Mouse (Mus musculus) adrenal gland, adult 18-20 months (tissue): Measurements from ENCODE around the gene Gm20695. TPM values are rescaled to one million over a fixed set of nuclear protein-coding genes. Genes with fewer than 3 reads are reported as not detected.
A peak's percentile ranks its signal among the peaks of the same experiment; 100 is the strongest.

Experiments
- DNase-seq, 2 experiments: peaks; one replicate each; pipeline ENCODE4 v3.0.0; 2021 to 2022; ENCODE audit warnings: low spot score in 2 of 2
- long read RNA-seq, 2 experiments: library from polyadenylated mRNA; stranded (forward); transcript quantifications; one replicate each; pipeline ENCODE4 v2.0.0; 2021
- total RNA-seq, 2 experiments: library from RNA; stranded (reverse); gene quantifications; 1 replicate in 1 of 2; 2 replicates in 1 of 2; pipeline ENCODE4 v1.2.3; 2021

The Gm20695 gene
- total RNA-seq, result 1 to 10 TPM; 1.1 to 1.4 TPM
- long read RNA-seq, experiment 1, partial matches to known transcripts, result 0 of 1 reads
- long read RNA-seq, experiment 1, other reads (novel, unspliced or antisense), result 1 of 1 reads
- long read RNA-seq, experiment 2, partial matches to known transcripts, result 0 of 1 reads
- long read RNA-seq, experiment 2, other reads (novel, unspliced or antisense), result 1 of 1 reads

DNA sequence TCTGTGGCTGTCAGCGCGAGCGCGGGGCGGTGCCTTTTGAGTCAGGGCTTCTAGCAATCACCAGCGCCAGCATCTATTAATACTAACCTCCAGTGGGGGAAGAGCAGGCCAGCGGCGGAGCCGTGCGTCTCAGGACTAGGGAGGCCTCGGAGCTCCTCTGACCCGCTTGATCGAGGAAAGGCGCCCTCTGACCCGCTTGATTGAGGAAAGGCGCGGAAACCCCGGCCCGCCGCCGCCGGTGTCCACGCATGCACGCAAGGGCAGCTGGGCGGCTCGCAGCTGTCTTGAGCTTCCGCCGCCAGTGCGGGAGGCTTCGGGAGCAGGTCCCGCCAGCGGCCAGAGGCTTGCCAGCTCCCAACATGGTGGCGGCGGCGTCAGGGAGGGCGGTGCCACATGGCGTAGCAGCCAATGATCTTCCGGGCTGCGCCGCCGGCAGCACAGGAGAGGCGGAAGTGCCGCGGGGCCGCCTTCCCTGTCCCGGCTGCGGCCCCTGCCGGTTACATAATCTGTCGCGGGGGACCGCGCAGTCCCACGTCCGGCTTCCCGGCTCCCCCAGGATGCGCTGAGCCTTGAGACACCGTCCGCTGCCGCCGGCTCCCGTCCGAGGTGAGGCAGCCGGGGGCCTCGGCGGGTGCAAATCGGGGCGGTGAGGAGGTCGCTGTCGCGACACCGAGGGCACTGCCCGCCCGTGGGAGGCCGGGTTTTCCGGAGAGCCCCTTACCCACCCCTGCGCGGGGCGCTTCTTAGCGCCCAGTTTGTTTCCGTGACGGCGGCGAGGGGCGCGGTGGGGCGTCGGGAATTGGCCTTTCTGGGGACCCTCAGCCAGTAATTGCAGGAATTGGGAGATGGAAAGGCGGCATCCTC is at the start of gene Gm20695, which contains the start of gene Zfp597:
Gene Gm20695, plus strand, starts transcription at position 448 of the 864 bp plus-strand sequence.
Gene Zfp597, minus strand, starts transcription at position 361 of the 864 bp plus-strand sequence.
- peak; percentile 94 for DNase-seq

DNA sequence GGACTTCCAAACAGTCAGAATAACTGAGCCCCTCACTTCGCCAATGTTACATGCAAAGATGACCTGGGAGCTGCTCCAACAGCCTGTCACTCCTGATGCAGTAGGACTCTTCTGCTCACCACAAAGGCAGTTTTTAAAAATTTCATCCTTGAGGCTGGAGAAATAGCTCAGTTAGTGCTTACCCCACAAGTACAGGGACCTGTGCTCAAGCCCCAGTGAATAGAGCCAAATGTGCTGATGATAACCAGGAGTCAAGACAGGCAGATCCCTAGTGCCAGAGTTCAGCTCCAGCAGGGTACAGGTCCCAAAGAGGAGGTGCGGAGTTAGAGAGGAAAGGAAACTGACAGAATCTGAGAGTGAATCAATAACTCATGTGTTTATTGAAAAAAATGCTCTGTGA is 49.0 kb upstream of the Gm20695 start:
- no peak for DNase-seq

DNA sequence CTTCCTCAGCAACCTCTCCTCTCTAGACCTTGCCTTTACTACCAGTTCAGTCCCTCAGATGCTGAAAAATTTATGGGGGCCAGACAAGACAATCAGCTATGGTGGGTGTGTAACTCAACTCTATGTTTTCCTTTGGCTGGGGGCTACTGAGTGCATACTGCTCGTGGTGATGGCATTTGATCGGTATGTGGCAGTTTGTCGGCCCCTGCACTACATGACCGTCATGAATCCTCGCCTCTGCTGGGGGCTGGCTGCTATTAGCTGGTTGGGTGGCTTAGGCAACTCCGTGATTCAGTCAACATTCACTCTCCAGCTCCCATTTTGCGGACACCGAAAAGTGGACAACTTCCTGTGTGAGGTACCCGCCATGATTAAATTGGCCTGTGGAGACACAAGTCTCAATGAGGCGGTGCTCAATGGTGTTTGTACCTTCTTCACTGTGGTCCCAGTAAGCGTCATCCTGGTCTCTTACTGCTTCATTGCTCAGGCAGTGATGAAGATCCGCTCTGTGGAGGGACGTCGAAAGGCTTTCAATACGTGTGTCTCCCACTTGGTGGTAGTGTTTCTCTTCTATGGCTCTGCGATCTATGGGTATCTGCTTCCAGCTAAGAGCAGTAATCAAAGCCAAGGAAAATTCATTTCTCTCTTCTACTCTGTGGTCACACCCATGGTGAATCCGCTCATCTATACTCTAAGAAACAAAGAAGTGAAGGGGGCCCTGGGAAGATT is 45.1 kb upstream of the Gm20695 start:
- no peak for DNase-seq

DNA sequence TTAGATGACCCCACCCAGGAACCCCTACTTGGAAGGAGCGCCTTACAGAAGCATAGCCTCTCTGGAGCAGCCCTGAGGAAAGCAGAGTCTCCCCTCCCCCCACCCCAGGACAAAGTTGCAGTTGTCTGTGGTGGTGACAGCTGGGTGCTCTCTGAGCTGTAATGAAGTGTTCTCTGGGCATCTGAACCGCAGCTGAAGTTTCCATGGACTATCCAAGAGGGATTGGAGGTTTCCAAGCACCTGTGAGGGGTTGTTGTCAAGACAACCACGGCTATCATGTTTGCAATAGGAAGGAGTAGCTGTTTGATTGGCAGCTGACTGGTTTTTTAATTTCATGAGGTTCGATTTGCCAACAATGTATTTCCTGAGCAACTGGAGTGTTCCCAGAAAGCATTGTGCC is 41.5 kb upstream of the Gm20695 start:
- no peak for DNase-seq

DNA sequence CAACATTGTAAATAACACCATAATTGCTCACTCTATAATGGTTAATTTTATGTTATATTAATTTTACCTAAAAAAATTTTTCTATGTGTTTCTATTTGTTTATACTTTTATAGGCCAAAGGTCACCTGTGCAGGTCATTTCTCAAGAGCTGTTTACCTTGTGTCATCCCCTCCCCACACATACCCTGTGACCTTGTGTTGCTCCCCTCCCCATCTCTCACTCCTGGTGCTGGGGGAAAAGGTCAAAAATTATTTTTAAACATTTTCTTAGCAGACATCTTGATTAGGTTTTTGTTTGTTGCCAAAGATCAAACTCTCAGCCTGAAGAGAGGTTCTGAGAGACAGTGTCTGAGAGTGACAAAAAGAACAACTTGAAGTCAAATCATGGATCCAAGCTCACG is 40.7 kb upstream of the Gm20695 start:
- DNase-seq, result no peak

DNA sequence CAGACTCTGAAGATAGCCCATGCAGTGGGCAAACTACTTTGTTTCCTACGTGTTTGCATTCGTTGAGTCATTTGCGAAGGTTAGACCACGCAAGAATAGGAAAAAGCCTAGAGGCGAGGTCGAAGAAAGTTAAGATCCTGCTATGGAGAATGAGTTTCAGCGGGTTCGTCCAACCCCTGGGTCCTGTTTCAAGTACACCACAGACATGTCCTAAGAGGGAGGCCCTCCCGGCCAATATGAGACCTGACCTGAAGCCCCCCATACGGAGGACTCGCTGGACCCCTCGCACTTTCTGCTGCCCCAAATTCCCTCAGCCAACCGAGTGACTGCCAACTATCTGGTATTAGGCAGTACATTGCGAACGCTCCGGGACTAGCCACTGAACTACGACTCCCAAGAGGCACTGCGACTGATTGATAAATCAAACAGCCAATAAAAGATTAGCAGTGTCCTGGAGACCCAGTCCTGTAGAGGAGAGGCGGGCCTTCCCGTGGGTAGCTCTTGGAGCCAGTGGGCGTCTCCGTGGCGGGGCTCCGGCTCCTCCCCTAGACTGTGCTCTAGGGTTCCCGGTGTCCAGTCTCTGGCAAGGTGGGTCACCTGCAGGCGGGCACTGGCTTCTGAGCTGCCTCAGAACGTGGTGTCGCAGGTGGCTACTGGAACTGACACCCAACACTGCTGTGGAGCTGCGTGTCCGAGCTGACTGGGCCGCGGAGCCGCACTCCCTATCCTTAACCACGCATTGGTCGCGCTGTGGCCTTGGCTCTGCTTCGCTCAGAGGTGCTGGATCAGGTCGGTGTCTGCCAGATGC is 37.5 kb upstream of the Gm20695 start, which contains the start of gene Zfp174:
Gene Zfp174, plus strand, starts transcription at position 558 of the 808 bp plus-strand sequence.
- peak; percentile 83 to 91 for DNase-seq

DNA sequence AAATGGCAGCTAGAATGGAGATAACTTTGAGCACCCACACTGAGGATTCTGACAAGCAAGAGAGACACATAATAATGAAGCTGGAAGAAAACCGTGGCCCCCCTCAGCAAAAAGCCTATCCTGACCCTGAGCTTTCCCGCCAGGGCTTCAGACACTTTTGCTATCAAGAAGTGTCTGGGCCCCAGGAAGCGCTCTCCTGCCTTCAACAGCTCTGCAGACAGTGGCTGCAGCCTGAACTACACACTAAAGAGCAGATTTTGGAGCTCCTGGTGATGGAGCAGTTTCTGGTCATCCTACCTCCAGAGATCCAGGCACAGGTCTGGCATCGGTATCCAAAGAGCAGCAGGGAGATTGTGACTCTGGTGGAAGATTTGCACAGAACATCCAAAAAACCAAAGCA is 36.6 kb upstream of the Gm20695 start:
- DNase-seq, result no peak

DNA sequence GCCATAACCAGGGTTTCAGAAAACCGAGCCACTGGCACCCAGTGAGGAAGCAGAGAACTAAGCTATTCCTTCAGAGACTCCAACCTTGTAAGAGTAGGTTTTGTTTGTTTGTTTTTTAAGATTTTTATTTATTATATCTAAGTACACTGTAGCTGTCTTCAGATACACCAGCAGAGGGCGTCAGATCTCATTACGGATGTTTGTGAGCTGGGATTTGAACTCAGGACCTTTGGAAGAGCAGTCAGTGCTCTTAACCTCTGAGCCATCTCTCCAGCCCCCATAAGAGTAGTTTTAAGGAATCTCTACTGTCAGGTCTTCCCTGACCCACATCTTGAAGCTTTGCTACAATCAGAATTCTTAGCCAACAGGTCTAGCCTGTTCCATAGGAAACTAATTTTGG is 36.0 kb upstream of the Gm20695 start:
- no peak for DNase-seq

DNA sequence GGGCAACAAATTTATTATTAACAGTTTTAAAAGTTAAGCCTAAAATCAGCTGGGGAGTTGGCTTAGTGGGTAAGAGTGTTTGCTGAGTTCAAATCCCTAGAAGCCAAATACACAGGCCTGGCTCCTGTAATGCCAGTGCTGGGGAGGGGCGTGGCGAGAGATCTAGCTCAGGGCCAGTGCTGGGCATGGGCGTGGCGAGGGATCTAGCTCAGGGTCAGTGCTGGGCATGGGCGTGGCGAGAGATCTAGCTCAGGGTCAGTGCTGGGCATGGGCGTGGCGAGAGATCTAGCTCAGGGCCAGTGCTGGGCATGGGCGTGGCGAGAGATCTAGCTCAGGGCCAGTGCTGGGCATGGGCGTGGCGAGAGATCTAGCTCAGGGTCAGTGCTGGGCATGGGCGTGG is 33.1 kb upstream of the Gm20695 start:
- DNase-seq, result peak in 1 of 2 experiments; percentile 57

DNA sequence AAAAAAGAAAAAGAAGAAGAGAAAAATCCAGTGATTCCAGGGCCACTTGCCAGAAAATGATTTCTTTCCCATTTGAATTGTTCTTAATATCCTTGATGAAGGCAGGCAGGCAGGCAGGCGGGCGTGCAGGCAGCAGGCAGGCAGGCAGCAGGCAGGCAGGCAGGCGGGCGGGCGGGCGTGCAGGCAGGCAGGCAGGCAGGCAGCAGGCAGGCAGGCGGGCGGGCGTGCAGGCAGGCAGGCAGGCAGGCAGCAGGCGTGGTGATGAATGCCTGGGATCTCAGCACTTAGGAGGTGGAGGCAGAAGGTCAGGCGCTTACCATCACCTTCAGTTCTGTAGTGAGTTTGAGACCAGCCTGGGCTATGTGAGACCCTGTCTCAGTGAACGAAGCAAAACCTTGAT is 31.9 kb upstream of the Gm20695 start:
- DNase-seq, result no peak

DNA sequence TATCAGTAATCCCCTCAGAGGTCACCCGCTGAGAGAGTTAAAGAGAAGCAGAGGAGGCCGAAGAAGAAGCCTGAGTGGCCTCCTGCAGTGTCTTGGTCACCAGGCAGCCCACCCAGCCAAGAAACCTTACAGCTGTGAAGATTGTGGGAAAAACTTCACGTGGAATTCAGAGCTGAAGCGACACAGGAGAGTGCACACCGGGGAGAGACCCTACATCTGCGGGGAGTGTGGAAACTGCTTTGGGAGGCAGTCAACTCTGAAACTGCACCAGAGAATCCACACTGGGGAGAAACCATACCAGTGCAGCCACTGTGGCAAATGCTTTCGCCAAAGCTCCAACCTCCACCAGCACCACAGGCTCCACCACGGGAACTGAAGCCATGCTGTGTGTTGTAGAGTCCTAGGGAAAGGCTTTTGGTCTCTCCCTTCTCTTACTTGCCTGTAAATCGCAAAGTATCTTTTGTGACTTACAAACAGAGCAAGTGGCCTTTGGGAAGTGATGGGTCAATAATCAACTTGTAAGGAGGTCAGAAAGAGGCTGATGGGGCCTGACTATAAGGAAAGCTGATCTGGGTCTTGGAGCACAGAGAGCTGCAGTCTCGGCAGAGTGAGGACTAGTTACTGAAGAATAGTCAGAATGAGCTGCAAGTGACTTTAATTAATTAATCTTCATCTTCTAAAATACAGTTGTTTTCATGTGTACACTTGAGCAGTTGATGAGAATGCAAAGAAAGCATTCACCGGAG is 29.8 kb upstream of the Gm20695 start:
- DNase-seq, result no peak

DNA sequence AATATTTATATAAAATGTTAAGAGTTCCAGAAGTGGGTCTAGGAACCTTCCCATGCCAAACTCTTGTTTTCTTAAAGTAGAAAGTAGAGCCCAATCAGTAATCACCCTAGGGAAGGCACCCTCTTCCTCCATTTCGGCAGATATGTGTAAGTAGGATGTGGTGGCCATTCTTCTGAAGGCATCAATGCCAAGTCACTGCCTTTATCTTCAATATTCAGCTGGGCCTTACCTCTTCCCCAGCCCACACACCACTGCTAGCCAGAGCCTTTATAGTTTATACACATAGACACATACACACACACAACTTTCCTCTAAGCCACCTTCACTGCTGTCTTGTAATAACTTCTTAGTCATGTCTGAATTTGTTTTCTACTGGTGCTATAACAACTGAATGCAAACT is 28.7 kb upstream of the Gm20695 start:
- no peak for DNase-seq

DNA sequence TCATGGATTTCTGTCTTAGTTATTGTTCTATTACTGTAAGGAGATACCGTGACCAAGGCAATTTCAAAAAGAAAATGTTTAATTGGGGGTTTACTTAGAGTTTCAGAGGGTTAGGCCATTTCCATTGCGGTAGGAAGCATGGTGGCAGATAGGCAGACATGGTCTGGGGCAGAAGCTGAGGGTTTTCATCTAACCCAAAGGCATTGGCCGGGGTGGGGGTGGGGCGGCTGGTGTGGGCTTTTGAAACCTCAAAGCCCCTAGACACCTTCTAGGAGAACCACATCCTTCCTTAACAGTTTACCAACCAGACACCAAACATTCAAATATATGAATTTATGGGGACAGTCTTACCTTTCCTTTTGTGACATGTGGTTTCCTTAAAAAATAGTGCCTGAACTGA is 25.2 kb upstream of the Gm20695 start:
- DNase-seq, result no peak

DNA sequence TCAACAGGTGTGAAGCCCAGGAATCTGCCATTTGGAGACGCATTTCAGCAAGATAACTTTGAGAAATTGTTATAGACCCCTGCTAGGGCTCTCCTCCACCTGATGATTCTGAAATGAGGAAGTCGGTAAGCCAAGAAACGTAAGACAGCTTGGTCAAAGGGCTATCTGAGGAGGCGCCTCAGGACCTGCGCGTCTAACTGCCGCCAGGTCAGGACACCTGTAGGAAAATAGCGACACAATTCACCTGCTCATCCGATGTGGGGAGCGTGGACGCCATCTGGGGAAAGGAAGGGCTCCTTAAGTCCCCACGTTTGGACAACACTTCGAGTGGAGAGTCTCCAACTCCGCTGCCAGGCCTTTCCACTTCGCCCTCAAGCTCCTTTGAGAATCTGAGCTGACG is 12.6 kb upstream of the Gm20695 start:
- DNase-seq, result no peak

DNA sequence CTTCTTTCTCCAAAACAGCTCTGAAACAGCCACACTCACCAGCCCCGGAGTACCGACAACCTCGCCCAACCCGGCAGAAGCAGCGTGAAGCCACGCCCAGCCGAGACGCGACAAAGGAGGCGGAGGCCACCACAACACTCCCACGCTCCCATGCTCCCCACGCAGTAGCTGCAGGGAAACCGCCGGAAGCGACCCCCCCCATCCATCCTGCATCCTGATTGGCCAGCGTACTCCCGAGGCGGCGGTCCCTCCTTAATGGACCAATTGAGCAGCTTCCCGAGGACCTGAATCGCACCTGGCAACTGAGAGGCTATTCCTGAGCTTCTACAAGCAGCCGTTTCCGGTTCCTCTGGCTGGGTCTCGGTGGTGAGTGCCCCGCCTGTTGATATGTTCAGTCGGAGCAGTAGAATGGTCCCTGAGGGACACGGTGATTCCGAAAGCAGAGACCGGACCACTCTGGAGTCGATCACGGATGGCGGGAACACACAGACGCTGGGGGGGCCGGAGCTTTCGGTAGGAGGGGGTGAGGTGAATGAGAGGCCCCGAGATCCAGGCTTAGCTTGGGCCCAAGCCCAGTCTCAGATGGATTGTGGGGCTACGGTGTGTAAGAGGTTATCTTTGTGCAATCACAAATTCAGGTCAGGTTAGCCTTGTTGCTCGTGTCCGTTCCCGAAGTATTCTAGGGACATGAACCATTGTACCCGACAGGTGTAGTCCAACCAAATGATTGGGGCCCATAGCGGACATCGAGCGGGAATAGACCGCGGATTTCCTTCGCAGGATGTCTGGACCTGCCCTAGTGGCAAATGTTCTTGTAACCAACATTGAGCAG is 12.0 kb upstream of the Gm20695 start, which contains the start of gene Naa60:
Gene Naa60, plus strand, starts transcription at position 160 of the 832 bp plus-strand sequence.
- peak; percentile 82 to 88 for DNase-seq

DNA sequence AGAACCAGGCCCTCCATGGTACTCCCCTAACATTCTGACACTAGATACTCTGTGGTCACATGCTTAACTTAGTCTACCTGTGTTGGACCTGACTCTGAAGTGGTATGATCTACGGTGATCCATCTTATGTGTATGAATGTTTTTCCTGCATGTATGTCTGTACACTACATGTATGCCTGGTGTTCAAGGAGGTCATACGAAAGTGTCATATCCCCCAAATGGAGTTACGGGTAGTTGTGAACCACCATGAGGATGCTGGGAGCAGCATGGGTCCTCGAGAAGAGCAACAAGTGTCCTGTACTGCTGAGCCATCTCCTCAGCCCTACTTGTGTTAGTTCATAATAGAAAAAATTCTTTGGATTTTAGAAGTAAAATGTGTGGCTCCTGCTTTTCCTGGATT is 8.1 kb upstream of the Gm20695 start:
- DNase-seq, result no peak

DNA sequence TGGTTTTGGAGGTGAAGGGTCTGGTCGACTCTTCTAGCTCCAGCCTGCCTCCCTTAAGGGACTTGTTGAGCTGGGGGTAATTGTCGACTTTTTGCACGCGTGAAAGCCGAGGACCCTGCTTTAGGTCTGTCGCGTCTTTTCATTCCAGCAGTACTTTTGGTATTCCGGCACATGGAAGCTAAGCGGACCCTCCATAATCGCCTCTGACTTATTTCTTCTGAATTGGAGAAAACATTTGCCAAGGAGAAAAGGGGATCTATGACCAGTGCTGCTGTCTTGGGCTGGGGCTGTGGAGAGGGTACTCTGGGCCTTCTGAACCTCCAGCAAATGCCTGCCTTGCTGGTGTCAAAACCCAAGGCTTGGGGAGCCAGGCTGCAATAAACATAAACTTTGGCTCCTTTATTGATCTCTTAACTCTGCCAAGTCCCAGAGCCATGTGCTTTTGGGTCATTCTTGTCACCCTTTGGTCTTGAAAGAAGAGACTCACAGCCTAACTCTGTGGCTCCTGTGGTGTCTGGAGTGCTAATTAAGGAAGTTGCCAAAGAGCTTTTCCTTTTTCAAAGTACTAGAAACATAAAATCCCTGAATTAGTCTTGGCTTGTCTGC is 720 bp downstream of the Gm20695 start:
- no peak for DNase-seq

DNA sequence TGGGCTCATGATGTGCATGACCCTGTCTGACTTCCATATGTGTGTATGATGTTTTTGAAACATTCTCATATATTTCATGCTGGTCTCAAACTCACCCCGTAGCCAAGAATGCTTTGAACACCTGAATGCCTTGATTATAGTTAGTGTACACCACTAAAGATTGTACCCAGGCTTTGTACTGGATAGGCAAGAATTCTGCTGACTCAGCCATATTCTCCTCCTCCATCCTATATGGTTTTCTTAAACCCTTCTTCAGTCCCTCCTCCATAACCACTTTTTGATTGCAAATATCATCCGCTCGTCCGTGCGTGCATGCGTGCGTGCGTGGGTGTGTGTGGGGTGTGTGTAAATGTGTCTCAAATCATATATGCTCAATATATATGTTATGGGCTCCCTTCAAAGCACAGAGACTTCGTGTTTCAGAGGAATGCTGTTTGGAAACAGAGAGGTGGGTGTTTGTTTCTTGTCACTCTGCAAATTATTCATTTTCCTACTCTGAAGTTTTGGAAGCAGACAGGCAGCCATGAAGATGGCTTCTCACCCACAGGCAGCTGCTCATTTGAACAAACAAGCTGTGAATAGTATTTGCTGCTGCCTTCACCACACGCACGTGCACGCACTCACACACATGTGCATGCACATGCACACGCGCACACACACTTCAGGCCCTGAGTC is 7.3 kb downstream of the Gm20695 start:
- no peak for DNase-seq
